Mouse (Mus musculus): ENCODE data around the gene Fbxl13. TPM values are rescaled to one million over a fixed set of nuclear protein-coding genes. Genes with fewer than 3 reads are reported as not detected.

Fbxl13 gene
- total and polyA plus RNA-seq, 3 experiments: 0.14 to 0.30 (median 0.19) TPM

DNA sequence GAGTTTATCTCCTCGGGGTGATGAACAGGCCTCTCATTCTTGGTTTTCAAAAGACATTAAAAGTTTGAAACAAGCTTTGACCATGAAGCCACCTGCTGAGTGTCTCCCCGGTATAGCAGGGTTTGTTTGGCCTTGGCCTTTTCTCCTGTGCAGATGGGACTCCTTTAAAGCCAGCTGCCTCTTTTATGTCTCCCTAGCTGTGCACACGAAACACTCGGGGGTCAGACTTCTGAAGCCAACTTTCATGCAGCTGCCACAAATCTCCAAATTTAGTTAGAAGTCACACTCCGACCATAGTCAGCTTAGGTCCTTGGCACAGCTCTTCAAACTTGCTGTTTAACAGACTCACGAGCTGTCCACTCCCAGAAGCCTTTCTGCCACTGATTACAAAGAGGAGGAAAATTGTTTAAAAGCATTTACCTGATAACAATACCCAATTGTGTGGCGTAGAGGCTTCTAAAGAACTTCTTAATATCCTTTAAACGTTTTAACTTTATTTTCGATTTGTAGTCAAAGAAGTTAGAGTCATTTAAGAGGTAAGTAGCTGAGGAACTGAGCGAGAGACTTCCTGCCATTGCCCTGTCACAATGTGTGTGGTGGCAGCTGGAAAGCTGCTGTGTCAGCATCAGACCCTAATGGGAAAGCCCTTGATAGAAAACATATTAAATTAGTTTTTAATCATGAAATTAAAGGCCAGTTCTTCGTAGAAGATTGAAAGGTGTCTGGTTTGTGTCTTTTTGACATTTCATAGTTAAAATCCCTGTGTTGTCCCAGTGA is 162.8 kb downstream of the Fbxl13 start:
- in situ Hi-C loops (cut with MboI; ENCODE audit: low pct_ligation_motif_present, low pct_unique_long_range_greater_than_20kb, low sequenced_read_pairs): no loop called here
- TF ChIP-seq MAFK (IDR thresholded peaks at IDR 0.05; ENCODE audit: insufficient replicate concordance, low read length) (0 out of 2 replicates have a peak, but pooled peaks have one; percentile 31), NELFE (IDR thresholded peaks at IDR 0.05; ENCODE audit: low read depth, low read length) (no peak)
- dilution Hi-C loops (cut with MboI; ENCODE audit: extremely low pct_ligation_motif_present, extremely low pct_unique_long_range_greater_than_20kb, low sequenced_read_pairs): no loop called here
- no peak for DNase-seq (ENCODE audit: extremely low read depth)
- Histone ChIP-seq H3K9ac (ENCODE audit: insufficient read depth, low read depth) (no peak overlapping the region), H3K4me1 (ENCODE audit: control insufficient read depth in 1 of 2, insufficient read depth in 2 of 2) (peaks cover 0 to 8% of the 10 kb centered on the region in 2 experiments; a peak in 1 of 4 replicates), H3K27ac (ENCODE audit: insufficient read depth, low read depth) (no peak overlapping the region), H3K27me3 (replicated peaks) (no peaks in the 10 kb centered on the region), H3K4me3 (replicated peaks in 1 of 3; ENCODE audit: low read depth in 2 of 3, low read length in 2 of 3, poor library complexity in 1 of 3) (no peak overlapping the region), H3K9me3 (replicated peaks; ENCODE audit: low read length) (no peaks in the 10 kb centered on the region), H3K79me2 (replicated peaks; ENCODE audit: control insufficient read depth, extremely low read depth, insufficient read depth, poor library complexity, severe bottlenecking) (no peaks in the 10 kb centered on the region), H3K4me2 (ENCODE audit: insufficient read depth, low read depth, poor library complexity, severe bottlenecking) (no peak overlapping the region), H3K36me3 (replicated peaks in 1 of 2; ENCODE audit: control insufficient read depth in 1 of 2, insufficient read depth in 1 of 2, low read length in 1 of 2) (peaks cover 10 to 47% of the 10 kb centered on the region in 2 experiments)

DNA sequence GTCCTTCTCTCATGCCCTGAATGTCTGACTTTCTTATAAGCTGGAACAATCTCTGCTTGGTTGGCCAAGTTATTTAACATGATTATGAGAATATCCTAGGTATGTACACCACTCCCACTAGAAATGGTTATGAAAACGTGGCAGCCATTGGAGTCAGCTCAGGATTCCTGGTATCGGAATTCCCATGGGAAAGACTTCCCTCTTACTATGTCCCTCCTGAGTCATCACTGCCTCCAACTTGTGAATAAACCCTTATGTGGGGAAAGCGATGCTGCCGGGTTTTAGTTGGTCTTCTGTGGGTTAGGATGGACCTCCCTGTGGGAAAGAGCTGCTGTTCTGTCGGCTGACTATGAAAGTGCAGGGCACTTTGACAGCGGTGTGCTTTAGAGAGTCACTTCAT is 163.9 kb downstream of the Fbxl13 start:
- Histone ChIP-seq H3K27ac (ENCODE audit: insufficient read depth, low read depth) (no peak overlapping the region), H3K79me2 (replicated peaks; ENCODE audit: control insufficient read depth, extremely low read depth, insufficient read depth, poor library complexity, severe bottlenecking) (no peaks in the 10 kb centered on the region), H3K9ac (ENCODE audit: insufficient read depth, low read depth) (no peak overlapping the region), H3K36me3 (replicated peaks in 1 of 2; ENCODE audit: control insufficient read depth in 1 of 2, insufficient read depth in 1 of 2, low read length in 1 of 2) (peaks cover 13 to 58% of the 10 kb centered on the region in 2 experiments), H3K4me3 (replicated peaks in 1 of 3; ENCODE audit: low read depth in 2 of 3, low read length in 2 of 3, poor library complexity in 1 of 3) (no peak overlapping the region), H3K9me3 (replicated peaks; ENCODE audit: low read length) (no peaks in the 10 kb centered on the region), H3K4me2 (ENCODE audit: insufficient read depth, low read depth, poor library complexity, severe bottlenecking) (no peak overlapping the region), H3K4me1 (ENCODE audit: control insufficient read depth in 1 of 2, insufficient read depth in 2 of 2) (peaks cover 0 to 8% of the 10 kb centered on the region in 2 experiments; a peak in 1 of 4 replicates), H3K27me3 (replicated peaks) (no peaks in the 10 kb centered on the region)
- DNase-seq (ENCODE audit: extremely low read depth): no peak
- dilution Hi-C loops (cut with MboI; ENCODE audit: extremely low pct_ligation_motif_present, extremely low pct_unique_long_range_greater_than_20kb, low sequenced_read_pairs) (no loop called here), in situ Hi-C loops (cut with MboI; ENCODE audit: low pct_ligation_motif_present, low pct_unique_long_range_greater_than_20kb, low sequenced_read_pairs) (no loop called here)
- TF ChIP-seq JUND (conservative IDR thresholded peaks at IDR 0.05; ENCODE audit: low read depth, low read length): no peak
- TF ChIP-seq E2F4 (IDR thresholded peaks at IDR 0.05; ENCODE audit: insufficient replicate concordance, low read depth, low read length): no peak
- TF ChIP-seq MYC (IDR thresholded peaks at IDR 0.05; ENCODE audit: low read depth, low read length): no peak
- TF ChIP-seq GABPA (IDR thresholded peaks at IDR 0.05; ENCODE audit: insufficient replicate concordance, low read depth, low read length): no peak
- no peak for TF ChIP-seq RCOR1 (conservative IDR thresholded peaks at IDR 0.05; ENCODE audit: low read depth, low read length)
- no peak for TF ChIP-seq ZC3H11A (IDR thresholded peaks at IDR 0.05; ENCODE audit: low read depth, low read length)
- no peak for TF ChIP-seq MAZ (IDR thresholded peaks at IDR 0.05; ENCODE audit: low read depth, low read length)

DNA sequence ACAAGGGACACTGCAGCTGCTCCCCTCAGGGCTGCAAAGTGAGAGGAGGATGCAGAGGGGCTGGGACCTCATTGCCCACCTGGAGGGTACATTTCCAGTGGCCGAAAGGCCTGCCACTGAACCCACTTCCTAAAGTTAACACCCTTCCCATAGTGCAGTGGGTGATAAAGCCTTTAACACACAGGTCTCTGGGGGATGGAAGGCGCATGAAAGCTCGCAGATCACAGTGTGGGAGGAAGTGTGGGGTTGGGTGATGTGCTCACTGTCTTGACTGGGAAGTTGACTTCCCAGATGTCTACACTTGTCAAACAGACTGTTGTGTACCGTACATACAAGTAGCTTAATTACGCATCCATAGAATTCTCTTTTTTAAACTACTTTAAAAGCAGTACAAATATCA is 165.7 kb downstream of the Fbxl13 start:
- Histone ChIP-seq H3K27me3 (replicated peaks) (no peaks in the 10 kb centered on the region), H3K27ac (ENCODE audit: insufficient read depth, low read depth) (no peak overlapping the region), H3K9ac (ENCODE audit: insufficient read depth, low read depth) (no peak overlapping the region), H3K4me1 (ENCODE audit: control insufficient read depth in 1 of 2, insufficient read depth in 2 of 2) (peaks cover 0 to 8% of the 10 kb centered on the region in 2 experiments; a peak in 1 of 4 replicates), H3K4me3 (replicated peaks in 1 of 3; ENCODE audit: low read depth in 2 of 3, low read length in 2 of 3, poor library complexity in 1 of 3) (no peak overlapping the region), H3K79me2 (replicated peaks; ENCODE audit: control insufficient read depth, extremely low read depth, insufficient read depth, poor library complexity, severe bottlenecking) (no peaks in the 10 kb centered on the region), H3K9me3 (replicated peaks; ENCODE audit: low read length) (no peaks in the 10 kb centered on the region), H3K4me2 (ENCODE audit: insufficient read depth, low read depth, poor library complexity, severe bottlenecking) (no peak overlapping the region), H3K36me3 (replicated peaks in 1 of 2; ENCODE audit: control insufficient read depth in 1 of 2, insufficient read depth in 1 of 2, low read length in 1 of 2) (peaks cover 13 to 71% of the 10 kb centered on the region in 2 experiments)
- in situ Hi-C loops (cut with MboI; ENCODE audit: low pct_ligation_motif_present, low pct_unique_long_range_greater_than_20kb, low sequenced_read_pairs) (no loop called here), dilution Hi-C loops (cut with MboI; ENCODE audit: extremely low pct_ligation_motif_present, extremely low pct_unique_long_range_greater_than_20kb, low sequenced_read_pairs) (no loop called here)
- no peak for TF ChIP-seq PAX5 (IDR thresholded peaks at IDR 0.05; ENCODE audit: low read length)
- no peak for TF ChIP-seq GABPA (IDR thresholded peaks at IDR 0.05; ENCODE audit: insufficient replicate concordance, low read depth, low read length)
- no peak for TF ChIP-seq MAZ (IDR thresholded peaks at IDR 0.05; ENCODE audit: low read depth, low read length)
- TF ChIP-seq MAX (IDR thresholded peaks at IDR 0.05; ENCODE audit: low read length): no peak
- TF ChIP-seq MAFK (IDR thresholded peaks at IDR 0.05; ENCODE audit: insufficient replicate concordance, low read length): no peak
- no peak for TF ChIP-seq MEF2A (IDR thresholded peaks at IDR 0.05; ENCODE audit: borderline replicate concordance, low read depth, low read length)
- TF ChIP-seq SIN3A (IDR thresholded peaks at IDR 0.05; ENCODE audit: low read length): no peak
- no peak for TF ChIP-seq ELF1 (IDR thresholded peaks at IDR 0.05; ENCODE audit: low read depth, low read length)
- no peak for TF ChIP-seq NRF1 (IDR thresholded peaks at IDR 0.05; ENCODE audit: low read depth, low read length)
- no peak for TF ChIP-seq ZMIZ1 (IDR thresholded peaks at IDR 0.05; ENCODE audit: low read depth, low read length)
- DNase-seq (ENCODE audit: extremely low read depth): peak; percentile 10

All from CH12.LX (cell line).